Mouse (Mus musculus): ENCODE measurements around the gene Gm11634.
"Not testable (repeated sequence)": the region's sequence is repeated elsewhere in the genome, so short reads cannot be mapped to it uniquely, and the experiment has no call there.

Gene Gm11634

DNA sequence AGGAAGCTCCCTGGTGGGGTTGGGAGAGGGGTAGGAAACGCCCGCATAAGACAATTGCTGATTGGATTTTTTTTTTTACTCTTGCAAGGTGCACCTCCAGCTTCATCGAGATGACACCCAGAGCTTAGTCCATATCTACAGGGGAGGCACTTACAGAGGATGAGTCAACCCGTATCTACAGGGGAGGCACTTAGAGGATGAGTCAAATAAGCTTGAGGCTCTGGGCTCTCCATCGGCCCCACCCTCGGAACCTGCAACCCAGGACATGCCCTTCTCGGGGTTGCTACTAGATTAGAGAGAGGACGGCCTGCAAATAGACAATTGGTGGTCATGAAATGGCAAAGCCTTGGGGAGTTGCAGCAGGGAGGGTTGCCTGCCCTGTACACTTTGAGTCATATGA, 17.0 kb upstream of the Gm11634 start:
- DNase-seq, result no peak

DNA sequence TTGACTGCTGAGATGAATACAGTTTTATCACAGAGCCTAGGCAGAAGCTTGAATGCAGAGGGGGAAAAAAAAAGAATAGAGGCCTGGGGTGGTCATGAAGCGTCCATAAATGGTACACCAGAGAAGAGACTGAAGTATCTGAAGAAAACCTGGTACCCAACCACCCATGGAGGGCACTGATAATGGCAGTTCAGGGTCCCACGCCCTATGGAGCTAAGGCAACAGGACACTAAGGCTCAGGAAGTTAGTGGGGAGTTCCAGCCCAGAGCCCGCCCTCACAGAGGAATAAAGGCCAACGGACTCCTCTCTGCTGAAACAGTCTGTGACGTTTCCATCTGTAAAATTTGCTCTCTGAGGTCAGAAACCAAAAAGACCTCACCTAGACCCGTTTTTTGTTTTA, 16.3 kb upstream of the Gm11634 start:
- DNase-seq, result no peak

DNA sequence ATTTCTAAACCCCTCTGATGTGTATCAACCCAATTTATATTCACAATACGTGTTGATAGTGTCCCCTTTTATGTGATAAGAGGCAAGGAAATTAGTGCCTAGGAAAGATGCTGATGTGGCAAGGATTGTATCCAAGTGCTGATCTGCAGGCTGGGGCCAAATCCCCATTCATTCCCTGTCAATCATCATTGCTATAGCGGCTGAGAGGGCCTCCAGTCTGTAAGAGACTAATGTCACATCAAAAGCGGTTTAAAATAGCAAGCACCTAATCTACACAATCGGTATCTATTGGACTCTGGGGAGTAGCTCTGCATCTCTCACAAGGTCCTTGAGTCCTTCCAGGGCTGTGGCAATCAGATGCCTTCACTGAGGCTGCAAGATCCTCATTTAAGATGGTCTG, 15.1 kb upstream of the Gm11634 start:
- DNase-seq, result no peak

DNA sequence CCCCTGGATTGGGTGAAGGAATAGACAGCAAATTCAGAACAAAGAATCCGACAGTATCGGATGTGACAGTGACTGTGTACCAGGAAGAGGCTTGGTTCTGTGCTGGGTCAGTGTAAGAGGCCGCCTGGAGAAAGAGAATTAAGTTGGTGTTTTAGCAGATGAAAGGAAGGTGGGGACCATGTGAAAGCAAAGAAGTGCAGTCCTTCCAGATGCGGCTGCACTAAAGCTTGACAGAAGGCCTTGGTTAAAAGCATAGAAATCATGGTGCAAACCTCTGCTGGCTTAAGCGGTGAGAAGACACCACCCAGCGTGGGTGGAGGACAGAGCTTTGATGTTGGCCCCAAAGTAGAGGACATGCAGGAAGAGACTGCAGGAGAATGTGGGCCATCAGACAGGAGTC, 14.5 kb upstream of the Gm11634 start:
- no peak for DNase-seq

DNA sequence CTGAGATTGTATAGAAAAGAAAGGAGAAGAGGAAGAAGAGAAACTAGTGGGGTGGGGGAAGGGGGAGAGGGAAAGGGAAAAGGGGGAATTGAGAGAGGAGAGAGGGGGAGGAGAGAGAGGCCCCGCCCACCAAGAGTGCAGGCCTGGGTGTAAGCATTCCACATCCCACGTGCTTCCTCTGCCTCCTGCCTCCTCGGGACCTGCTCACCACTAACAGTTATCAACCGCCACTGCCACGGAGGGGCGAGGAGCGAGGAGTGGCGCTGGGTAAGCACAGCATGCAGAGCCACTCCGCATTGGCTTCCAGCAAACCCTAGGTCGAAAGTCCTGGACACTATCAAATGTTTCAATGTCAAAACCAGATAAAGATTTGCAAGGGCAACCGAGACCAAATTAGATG, 11.4 kb upstream of the Gm11634 start:
- DNase-seq, result no peak

DNA sequence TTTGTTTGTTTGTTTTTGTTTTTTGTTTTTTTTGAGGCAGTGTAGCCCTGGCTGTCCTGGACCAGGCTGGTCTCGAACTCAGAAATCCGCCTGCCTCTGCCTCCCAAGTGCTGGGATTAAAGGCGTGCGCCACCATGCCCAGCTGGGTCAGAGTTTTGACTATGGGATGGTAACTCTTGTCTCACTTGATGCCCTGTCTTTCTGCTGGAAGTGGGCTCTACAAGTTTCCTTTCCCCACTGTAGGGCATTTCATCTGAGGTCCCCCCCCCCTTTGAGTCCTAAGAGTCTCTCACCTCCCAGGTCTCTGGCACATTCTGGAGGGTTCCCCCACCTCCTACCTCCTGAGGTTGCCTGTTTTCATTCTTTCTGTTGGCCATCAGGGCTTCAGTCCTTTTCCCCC, 8.1 kb upstream of the Gm11634 start:
- not testable (repeated sequence) for DNase-seq

DNA sequence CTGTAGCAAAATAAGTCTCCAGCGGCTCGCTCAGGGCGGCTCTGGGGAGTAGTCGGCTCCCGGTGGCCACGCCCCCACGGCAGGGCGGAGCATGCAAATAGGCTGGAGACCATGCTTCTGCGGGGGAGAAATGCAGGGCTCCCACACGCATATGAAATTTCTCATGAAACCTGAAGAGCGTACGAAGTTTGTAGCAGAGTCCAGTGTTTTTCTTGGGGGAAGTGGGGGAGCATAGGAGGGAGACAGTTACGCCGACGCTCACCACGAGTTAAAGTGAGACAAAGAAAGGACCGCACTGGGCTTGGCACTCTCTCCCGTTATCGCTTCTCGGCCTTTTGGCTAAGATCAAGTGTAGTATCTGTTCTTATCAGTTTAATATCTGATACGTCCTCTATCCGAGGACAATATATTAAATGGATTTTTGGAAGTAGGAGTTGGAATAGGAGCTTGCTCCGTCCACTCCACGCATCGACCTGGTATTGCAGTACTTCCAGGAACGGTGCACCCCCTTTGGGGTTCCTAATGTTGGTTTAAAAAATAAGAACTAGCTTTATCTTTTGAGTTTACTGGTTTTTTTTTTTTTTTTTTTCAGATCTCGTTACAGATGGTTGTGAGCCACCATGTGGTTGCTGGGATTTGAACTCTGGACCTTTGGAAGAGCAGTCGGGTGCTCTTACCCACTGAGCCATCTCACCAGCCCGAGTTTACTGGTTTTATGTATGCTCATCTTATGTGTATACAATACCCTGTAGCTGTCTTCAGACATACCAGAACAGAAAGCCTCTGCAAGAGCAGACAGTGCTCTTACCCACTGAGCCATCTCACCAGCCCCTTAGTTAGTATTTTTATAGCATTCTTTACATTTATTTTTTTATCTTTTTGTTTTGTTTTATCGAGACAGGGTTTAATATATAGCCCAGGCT, 5.7 kb upstream of the Gm11634 start:
- DNase-seq, result peak; percentile 63

DNA sequence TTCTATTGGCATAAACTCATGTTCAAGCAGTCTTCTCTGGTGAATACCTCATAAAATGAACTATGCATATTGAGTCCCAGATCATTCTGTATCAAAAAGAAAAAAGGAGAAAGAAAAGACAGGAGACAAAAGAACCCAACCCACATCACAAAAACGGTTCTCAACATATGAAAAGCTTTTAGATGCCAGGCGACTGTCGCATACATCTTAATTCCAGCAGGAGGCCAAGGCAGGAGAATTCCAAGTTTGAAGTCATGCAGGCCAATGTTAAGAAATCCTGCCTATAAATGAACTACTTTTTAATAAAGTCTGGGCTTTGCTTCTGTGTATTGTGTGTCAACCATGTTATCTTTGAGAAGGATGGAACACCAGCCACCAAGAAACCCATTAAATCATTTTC, 5.1 kb upstream of the Gm11634 start:
- DNase-seq, result no peak

DNA sequence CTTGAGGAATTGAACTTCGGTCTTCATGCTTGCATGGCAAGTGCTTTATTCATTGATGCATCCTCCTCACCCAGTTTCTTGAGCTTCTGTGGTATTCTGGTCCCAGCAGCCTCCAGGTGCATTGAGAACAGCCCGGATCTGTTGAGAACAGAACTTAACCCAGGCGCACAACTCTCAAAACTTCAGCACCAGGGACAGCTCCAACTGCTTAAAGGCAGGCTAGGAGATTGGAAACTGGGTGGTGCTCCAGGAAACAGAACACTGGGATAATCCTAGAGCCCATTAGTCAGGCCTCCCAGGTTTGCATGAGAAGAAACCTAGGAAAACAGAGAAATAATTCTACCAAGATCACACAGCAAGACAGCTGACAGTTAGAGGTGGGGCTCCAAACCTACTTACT, 3.4 kb upstream of the Gm11634 start:
- DNase-seq, result no peak

DNA sequence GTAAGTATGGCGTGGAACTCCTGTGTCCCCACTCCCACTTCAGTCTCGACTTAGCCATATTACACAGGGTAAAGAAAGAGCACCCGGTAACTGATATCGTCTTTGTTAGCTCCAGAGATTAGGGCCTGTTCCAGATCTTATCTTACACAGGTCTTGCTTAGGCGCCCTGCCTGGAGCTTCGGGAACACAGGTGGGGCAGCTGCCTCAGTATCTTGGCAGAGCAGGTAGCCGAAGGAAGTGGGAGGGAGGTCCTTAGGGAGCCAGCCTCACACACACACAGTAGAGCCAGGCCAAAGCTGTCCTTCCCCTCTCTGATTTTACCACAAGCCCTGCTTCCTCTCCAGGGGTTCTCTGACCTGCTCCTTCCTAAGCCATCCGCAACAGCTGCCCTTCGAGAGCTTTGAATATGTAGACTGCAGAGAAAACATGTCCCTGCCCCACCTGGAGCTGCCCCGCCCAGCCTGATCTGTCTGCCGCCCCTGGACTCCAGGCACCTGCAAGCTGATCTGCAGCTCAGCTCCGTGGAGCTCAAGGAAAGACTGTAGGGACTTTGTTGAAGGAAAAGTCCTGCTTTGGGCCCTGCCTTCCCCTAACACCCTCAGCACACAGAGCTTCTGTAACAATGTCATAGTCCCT, 8.9 kb downstream of the Gm11634 start:
- no peak for DNase-seq

DNA sequence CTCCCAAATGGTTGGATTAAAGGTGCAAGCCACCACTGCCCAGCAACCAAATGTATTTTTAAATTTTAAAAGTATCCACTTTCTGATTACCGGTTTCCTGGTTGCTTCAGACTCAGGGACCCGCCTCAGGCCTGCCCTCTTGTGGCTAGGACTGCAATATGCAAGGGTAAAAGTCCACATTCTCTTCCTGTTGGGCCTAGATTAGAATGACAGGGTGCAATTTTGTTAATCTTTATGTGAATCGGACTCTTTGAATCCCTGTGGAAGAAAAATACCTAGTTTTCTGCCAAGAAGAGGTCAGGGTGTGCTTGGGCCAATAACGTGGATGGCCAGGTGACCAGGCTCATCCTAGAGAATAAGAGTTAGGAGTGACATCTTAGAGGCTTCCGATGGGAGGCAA, 9.6 kb downstream of the Gm11634 start:
- DNase-seq, result peak; percentile 65

DNA sequence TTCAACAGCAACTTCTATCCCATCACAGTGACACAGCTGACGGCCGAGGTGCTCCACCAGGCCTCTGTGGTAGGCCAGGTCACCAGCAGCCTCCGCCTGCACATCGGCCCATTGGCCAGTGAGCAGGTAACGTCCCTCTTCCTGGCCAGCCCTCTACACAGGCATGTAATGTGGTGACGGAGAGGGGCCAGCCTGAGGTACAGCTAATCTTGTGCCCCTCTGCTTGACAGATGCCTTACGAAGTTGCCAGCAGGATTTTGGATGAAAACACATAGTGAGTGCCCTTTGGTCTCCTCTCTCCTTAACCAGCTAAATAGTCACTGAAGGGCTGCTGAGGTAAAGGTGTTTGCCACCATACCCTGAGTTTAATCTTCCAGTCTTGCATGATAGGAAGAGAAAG, 10.2 kb downstream of the Gm11634 start:
- no peak for DNase-seq

DNA sequence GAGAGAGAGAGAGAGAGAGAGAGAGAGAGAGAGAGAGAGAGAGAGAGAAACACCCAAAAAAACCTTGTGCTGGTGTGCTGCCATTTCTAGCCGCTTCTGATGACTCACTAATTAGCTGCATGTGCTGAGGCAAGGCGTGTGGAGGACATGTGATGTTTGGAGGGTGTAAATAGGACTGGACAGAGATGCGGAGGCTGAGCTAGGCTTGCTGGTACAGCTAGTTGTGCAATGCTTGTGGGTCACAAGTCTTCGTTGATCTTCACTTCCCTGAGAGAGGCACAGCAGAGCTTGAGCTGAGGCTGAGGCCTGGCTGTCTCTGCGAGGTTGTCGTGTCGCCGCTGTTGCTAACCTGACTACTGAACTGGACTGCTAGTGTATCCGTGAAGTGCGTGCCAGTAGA, 11.4 kb downstream of the Gm11634 start:
- no peak for DNase-seq

DNA sequence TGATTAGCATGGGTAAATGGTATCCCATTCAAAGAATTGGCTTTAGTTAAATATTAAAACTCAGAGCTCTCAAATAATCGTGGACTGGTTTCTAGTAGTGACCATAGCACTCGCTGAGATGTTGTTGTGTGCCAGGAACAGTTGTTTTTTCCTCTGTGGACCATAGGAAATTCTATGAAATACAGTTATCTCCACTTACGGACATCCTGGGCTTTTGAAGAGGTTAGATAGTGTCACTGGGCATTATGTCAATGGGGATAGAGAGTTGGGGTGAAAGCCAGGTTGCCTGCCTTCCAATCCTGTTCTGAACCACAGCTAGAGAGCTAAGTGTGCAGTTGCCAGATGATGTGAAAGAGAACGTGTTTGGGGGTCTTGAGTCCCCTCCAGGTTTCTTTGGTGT, 13.3 kb downstream of the Gm11634 start:
- DNase-seq, result no peak

DNA sequence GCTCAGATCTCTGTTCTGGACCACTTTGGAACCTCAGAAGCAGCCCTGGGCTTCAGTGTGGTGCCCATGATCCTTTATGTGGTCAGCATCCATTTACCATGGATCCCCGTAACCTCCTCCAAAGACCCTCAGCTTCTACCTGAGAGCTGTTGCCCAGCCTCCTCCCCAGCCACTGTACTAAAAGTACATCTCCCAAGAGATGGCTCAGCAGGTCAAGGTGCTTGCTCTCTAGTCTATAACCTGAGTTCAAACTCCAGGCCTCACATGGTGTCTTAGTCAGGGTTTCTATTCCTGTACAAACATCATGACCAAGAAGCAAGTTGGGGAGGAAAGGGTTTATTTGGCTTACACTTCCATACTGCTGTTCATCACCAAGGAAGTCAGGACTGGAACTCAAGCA, 14.0 kb downstream of the Gm11634 start:
- not testable (repeated sequence) for DNase-seq

DNA sequence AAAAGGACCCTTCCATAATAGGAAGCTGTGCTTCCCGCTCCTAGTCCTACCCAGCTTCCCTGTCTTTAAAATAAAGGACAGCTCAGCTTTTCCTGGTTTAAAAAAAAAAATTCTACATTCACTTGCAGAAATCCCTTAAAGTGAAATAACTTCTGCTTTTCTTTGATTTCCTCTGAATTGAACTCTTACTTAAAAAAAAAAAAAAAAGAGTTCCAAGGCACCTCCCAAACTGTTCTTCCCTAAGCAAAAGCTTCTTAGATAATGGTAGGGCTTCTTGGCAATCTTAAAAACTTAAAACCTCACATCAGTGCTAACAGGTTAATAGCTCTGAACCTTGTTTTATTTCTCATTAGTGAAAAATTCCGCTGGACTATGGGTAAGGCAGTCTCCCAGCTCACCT, 15.9 kb downstream of the Gm11634 start:
- no peak for DNase-seq

DNA sequence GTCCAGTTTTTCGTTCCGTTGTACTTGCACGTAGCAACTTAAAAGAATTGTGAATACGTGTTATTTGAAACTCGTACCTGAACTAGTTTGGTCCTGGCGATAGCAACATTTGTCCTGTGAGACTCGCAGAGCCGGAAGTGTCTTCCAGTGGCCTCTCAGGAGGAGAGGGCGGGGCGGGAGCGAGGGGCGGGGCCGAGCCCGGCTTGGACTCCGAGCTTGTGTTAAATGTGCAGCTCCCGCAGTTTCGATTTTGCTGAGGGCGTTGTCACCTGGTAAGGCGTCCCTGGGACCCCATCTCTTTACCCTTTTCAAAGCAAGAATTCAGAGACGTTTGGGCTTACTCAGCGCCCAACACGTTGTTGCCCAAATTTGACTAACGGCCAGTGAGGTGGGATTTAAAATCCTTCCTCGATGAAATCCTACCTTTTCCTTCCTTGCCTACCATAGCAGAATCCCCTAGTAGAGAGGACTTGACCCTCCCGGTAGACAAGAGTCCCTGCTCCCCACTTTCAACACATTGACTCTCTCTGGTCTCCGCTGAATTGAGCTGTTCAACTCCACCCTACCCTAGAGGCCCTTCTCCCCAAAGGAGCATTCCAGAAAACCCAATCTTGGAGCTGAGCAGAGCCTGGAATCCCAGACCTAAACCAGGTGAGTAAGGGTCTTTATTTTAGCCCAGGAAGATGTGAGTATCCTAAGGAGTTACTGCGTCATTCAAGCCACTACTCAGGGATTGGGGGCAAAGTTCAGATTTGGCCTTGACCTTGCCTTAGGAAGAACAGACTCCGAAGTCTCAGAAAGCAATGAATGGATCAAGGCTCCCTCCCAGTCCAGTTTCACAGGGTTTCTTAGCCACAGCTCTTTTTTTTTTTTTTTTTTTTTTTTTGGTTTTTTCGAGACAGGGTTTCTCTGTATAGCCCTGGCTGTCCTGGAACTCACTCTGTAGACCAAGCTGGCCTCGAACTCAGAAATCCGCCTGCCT, 16.7 kb downstream of the Gm11634 start, which contains the start of gene Tmem106a:
Gene Tmem106a (plus strand): TSS at position 189 of the 982 bp plus-strand sequence.
- DNase-seq, result peak; percentile 45

DNA sequence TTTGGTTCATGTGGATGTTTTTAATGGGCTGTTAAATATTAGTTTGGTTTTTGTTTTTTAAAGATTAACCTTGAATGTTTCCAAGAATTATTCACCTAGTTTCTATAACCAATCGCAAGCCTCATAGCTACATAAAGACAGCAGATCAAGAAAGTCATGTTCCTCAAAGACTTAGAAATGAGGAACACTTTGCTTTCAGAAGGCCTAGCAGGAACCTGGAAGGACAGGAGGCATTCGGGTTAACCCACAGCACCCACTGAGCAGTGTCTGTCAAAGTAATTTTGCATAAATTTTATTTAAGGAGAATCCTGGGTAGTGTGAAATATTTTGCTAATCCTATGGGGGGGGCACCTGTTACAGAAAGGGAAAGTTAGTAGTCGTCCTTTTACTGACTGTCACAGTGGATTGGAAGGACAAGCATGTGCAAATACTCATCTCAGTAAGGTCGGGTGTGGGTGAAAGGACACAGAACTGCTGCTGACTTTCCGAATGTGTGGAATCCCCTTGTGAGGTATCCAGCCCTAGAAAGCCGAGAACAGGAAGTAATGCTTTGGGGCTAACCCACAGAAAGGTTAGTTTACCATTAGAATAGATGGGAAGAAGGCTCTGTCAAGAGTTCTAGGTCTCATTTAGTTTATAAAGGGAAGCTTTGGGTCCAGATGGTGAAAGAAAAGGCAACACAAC, 17.8 kb downstream of the Gm11634 start:
- DNase-seq, result no peak

DNA sequence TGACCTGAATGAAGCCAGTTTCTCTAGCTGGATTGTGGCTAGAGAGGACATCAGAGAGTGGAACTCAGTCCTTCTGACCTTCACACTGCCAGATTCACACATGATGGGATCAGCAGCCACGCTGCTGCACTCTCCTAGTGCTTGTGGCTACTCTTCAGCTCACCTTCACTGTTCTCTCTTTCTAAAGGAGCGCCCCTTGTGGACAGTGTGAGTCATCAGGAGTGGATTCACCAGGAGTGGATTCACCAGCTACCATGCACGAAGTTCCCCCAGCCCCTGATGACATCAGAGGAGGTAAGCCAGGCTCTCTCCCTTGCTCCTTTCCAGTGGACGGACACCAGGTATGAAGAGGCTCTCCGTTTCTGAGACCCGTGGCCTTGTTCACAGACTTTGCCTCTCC, 22.9 kb downstream of the Gm11634 start:
- no peak for DNase-seq

DNA sequence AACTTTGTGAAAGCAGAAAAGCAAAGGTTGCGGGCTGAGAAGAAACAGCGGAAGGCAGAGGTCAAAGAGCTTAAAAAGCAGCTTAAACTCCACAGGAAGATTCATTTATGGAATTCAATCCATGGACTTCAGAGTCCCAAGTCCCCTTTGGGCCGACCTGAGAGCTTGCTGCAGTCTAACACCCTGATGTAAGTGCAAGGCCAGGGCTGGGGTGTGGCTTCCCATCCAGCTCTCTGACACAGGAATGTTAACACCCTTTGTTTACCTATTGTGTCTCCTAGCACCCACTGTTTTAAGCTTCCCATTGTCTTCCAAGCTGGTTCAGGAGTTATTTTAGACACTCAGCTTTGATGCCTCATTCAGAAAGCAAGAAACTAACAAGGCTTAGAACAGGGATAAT, 30.6 kb downstream of the Gm11634 start:
- DNase-seq, result no peak

DNA sequence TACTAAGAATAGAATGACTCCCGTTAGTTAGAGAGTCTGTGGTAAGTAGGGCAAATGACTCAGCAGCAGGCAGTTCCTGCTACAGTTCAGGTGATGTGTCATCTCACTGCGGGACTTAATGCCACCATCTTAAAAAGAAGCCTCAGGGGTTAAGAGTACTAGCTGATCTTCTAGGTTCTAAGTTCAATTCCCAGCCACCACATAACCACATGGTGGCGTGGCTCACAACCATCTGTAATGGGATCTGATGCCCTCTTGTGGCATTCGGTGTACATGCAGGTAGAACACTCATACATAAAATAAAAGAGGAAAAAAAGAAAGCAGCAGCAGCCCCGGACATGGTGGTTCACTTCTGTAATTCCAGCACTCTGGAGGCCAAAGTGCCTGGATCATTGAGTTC, 36.7 kb downstream of the Gm11634 start:
- DNase-seq, result peak; percentile 43

DNA sequence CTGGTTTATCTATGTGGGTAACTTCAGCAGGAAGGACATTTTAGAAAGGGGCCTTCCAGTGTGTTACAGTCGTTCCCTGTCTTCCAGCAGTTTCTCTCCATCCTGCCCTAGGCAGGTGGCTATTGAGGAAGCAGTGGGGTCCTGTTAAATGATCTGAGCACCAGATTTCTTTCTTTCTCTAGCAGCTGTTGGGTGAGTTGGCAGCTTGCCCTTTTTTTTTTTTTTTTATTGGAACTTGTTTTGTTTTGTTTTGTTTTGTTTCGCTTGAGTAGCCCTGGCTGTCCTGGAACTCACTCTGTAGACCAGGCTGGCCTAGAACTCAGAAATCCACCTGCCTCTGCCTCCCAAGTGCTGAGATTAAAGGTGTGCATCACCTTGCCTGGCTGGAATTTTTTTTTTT, 42.1 kb downstream of the Gm11634 start:
- DNase-seq, result no peak

DNA sequence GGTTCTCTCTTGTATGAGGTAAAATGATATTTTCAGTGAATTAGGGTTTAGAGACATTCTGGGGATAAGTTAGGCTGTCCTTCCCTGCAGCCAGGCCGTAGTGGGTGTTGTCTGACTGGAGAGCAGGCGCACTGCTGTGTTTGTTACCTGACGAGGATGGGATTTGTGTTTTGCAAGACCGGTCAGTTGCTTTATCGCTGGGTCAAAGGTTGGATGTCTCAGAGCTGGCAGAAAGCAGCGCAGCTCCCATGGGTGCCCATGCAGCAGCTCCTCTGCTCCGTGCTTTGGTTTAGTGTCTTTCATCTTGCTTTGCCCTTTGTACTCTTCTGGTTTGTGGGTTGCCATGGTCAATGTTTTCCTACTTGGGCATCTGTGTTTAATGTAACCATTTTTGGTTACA, 42.5 kb downstream of the Gm11634 start:
- DNase-seq, result no peak

Data from right cerebral cortex, postnatal 4 days (tissue).